Mouse (Mus musculus) liver, embryonic 16.5 days (tissue): Measurements from ENCODE around the gene Cltb. TPM values are rescaled to one million over a fixed set of nuclear protein-coding genes. Genes with fewer than 3 reads are reported as not detected.

Experiments used
- microRNA-seq: library from miRNA; unstranded; fragments of <30 nt; microRNA quantifications from one replicate; pipeline ENCODE4, GENCODE M21; 2016
- polyA plus RNA-seq: library from polyadenylated mRNA; unstranded; fragments of >200 nt; fragmentation: Nextera tagmentation; extraction: Ambion mirVana; gene quantifications from 2 replicates; pipeline ENCODE4 v1.2.1, GENCODE M21; 2015

The Cltb gene
- polyA plus RNA-seq, 1 experiment from 2014 or later: 30.8 TPM

Small RNA genes lying within 50 kb of the gene (microRNA-seq; reads per million reads assigned to microRNA genes)
- gene Gm24195: not detected

Other genes with a start within 250 kb of the Cltb start
- gene Cplx2, start 240.0 kb downstream of the Cltb start, polyA plus RNA-seq: 0.61 and 0.70 TPM in 2 replicates
- gene Thoc3, start 142.5 kb downstream of the Cltb start, polyA plus RNA-seq: 33.4 and 37.6 TPM in 2 replicates
- 1.5 TPM in 2 replicates for gene Simc1, start 107.6 kb downstream of the Cltb start, polyA plus RNA-seq
- gene 4833439L19Rik, start 45.9 kb downstream of the Cltb start, polyA plus RNA-seq: 47.7 and 50.2 TPM in 2 replicates
- 7.6 and 8.4 TPM in 2 replicates for gene Arl10, start 36.3 kb downstream of the Cltb start, polyA plus RNA-seq
- gene Nop16, start 21.3 kb downstream of the Cltb start, polyA plus RNA-seq: 37.9 and 41.0 TPM in 2 replicates
- gene Higd2a, start 21.1 kb downstream of the Cltb start, polyA plus RNA-seq: 102 and 108 TPM in 2 replicates
- gene Faf2, start 10.4 kb upstream of the Cltb start, polyA plus RNA-seq: 28.9 and 29.9 TPM in 2 replicates
- 24.6 and 27.8 TPM in 2 replicates for gene Rnf44, start 82.6 kb upstream of the Cltb start, polyA plus RNA-seq
- 23.4 and 26.1 TPM in 2 replicates for gene Cdhr2, start 90.1 kb upstream of the Cltb start, polyA plus RNA-seq
- 0.02 TPM in 1 of 2 replicates, not detected in the other for gene Gprin1, start 138.5 kb upstream of the Cltb start, polyA plus RNA-seq
- not detected in 2 replicates for gene Sncb, start 155.3 kb upstream of the Cltb start, polyA plus RNA-seq
- gene Eif4e1b, start 172.7 kb upstream of the Cltb start, polyA plus RNA-seq: not detected in 2 replicates
- 1.4 and 1.6 TPM in 2 replicates for gene Tspan17, start 178.0 kb upstream of the Cltb start, polyA plus RNA-seq